ENCODE assay signal across 8 mouse cellular contexts in genomic region chr7:111155995-111156394, GRCm38 (mm10).
DNase-seq lines count a peak whose midpoint lies in the region; ATAC-seq lines count a peak whose summit lies in the region.

No protein-coding gene starts in this region.

- no peaks in the 10 kb centered on the region for H3K27me3 ChIP-seq in intestine, embryonic 15.5 days (replicated peaks)

- intact Hi-C loops in gastrocnemius, postnatal 14 days (cut with DNase I; ENCODE audit: low total_unique reads): no loop called here

- peaks cover 21% of the 10 kb centered on the region for H3K4me1 ChIP-seq in intestine, embryonic 15.5 days (replicated peaks)

- ATAC-seq in erythroblast, adult 5-6 weeks (replicated peaks; ENCODE audit: low FRiP score, poor library complexity, severe bottlenecking): 0 out of 2 replicates have a peak, but pooled peaks have one; percentile 36
- no peak for ATAC-seq in intestine, embryonic 15.5 days

- H3K9ac ChIP-seq in intestine, embryonic 15.5 days: no peak overlapping the region

- H3K36me3 ChIP-seq in intestine, embryonic 15.5 days: no peaks in the 10 kb centered on the region

- DNase-seq in gastrocnemius, postnatal 14 days: peak; percentile 18
- DNase-seq in gastrocnemius, postnatal 25 days: no peak
- DNase-seq in 3T3-L1 (ENCODE audit: low read depth, low spot score): peak; percentile 18
- DNase-seq in cerebellum, adult 9-11 months: no peak
- no peak for DNase-seq in frontal cortex, adult 2 months (ENCODE audit: extremely low spot score in 1 of 2, low spot score in 1 of 2)
- DNase-seq in cerebellum, postnatal 4 days (ENCODE audit: low spot score in 2 of 2): no peak

- 0 out of 2 replicates have a peak overlapping the region, but pooled peaks have one; percentile 79 for H3K27ac ChIP-seq in intestine, embryonic 15.5 days

- H3K4me2 ChIP-seq in intestine, embryonic 15.5 days (replicated peaks): no peak overlapping the region

- H3K4me3 ChIP-seq in intestine, embryonic 15.5 days (replicated peaks): no peak overlapping the region

- H3K9me3 ChIP-seq in intestine, embryonic 15.5 days: no peaks in the 10 kb centered on the region

- WGBS in intestine, embryonic 15.5 days: 61% methylated on average over 6 of the region's 6 CpGs

Comparison
In these comparisons a context has a peak if more than half of its experiments do, and no peak if none do; other contexts are left out.
1. DNase-seq: peak in gastrocnemius, postnatal 14 days (single experiment) and 3T3-L1 (single experiment); none in gastrocnemius, postnatal 25 days (single experiment), cerebellum, adult 9-11 months (single experiment), frontal cortex, adult 2 months (0 of 2) and cerebellum, postnatal 4 days (0 of 2).